Mouse (Mus musculus): Measurements from ENCODE around the gene Snx20.
A peak's percentile ranks its signal among the peaks of the same experiment; 100 is the strongest.
"Not testable (repeated sequence)": the region's sequence is repeated elsewhere in the genome, so short reads cannot be mapped to it uniquely, and the experiment has no call there.

Gene Snx20

GRCm38 (mm10) chr8:88635474-88636397 is at the start of gene Snx20:
Gene Snx20, minus strand, starts transcription at chr8:88636128.
- no peak for DNase-seq (ENCODE audit: low spot score in 2 of 2)

- DNase-seq (ENCODE audit: low spot score in 2 of 2), result no peak
Measured at GRCm38 (mm10) chr8:88683656-88684289, 47.8 kb upstream of the Snx20 start.

DNA sequence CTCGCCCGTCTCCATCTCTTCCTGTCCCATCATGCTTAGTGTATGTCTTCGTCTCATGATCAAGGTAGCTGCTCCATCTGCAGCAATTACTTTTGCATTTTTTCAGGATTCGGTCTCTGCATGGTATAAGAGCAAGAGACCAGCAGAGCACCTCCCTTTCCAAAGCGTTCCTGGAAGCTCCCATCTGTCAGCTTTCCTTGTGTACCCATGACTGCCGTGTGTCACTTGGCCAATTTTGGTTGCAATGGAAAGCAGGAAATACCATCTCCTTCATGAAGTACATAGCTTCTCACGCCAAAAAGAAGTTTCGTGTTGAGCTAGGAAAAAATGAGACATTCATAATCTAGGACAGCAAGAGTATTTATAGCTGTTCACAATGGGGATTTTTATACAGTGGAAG is 45.1 kb upstream of the Snx20 start:
- DNase-seq (ENCODE audit: low spot score in 2 of 2), result no peak

DNA sequence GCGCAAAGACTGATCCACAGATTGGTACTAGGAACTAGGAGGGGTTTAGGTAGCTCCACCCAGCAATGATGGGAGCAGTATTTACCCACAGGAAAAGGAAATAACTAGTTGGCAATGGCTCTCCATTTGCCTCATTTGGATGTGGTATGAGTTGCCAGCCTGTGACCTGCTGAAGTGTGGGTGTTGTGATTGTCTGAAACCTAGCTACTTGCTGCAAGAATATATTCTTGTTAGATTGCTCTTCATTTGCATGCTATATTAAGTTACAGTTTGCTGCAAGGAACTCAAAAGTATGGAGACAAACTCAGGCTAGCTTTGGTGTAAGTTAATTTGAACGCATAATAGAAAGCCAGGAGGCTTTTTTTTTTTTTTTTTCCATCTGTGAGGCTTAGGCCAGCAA is 44.6 kb upstream of the Snx20 start:
- no peak for DNase-seq (ENCODE audit: low spot score in 2 of 2)

DNA sequence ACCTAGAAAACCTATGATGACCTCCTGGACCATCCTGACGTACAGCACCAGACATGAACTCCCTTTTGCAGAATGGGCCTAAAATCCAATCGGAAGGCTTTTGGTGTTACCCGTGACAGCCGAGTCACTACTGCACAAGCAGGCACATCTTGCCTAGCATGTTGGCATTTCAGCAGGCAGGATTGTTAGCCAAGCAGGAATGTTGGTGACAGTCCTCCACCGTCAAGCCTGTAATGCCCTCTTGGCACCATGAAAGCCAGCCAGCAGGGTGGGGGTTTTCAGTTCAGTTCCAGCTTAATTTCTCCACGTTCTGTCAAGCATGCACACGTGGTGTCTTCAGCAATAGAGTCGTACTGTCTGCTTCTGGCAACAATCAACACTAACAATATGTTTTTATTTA is 41.1 kb upstream of the Snx20 start:
- no peak for DNase-seq (ENCODE audit: low spot score in 2 of 2)

DNA sequence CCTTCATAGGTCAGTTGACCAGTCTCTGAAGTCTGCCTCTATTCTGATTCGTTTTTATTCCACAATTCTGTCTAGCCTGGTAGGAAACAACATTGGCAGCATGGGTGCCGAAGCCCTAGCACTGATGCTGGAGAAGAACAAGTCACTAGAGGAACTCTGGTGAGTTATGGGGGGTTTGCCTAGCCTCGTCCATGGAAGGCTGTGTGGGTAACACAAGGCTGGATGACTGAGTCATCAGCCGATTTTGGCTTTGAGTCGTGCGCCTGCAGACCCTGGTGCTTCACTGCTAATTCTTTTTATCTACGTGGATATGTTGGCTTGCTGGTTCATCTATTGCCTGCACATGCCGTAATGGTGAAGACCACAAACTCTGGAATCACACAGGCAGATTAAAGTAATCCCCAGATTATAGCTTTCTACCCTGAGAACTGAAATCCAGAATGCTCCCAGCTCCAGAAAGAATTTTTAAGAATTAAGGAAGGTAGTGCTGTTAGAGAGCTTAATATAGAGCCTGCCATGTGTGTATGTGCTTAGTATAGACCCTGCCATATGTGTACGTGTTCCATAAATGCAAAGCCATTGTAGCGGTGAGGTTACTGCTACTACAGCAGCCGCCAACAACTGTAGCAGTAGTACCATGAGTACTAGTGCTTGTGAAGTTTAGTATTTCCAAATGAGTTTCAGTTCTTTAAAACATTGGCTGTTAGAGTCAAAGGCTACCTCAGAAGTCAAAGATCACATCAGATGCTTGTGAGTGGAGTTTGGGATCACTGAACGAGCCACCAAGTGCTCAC is 39.6 kb upstream of the Snx20 start:
- no peak for DNase-seq (ENCODE audit: low spot score in 2 of 2)

DNA sequence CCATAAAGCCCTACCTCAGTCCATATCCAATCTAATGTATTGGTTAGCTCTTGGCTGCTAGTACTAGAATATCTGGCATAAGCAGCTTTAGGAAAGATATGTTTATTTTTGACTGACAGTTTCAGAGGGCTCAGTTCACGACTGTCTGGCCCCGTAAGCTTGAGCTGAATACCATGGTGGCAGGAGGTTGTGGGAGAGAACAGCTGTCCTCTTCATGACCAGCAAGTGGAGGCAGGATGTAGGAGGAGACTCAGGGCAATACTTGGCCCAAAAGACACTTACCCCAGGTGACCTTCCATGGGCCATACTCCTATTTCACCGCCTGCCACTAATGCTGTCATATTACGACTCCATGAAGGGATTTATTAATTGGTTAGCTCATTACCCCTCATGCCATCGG is 37.9 kb upstream of the Snx20 start:
- DNase-seq (ENCODE audit: low spot score in 2 of 2), result no peak

GRCm38 (mm10) chr8:88671575-88671974 is 35.6 kb upstream of the Snx20 start:
- DNase-seq (ENCODE audit: low spot score in 2 of 2), result no peak

DNA sequence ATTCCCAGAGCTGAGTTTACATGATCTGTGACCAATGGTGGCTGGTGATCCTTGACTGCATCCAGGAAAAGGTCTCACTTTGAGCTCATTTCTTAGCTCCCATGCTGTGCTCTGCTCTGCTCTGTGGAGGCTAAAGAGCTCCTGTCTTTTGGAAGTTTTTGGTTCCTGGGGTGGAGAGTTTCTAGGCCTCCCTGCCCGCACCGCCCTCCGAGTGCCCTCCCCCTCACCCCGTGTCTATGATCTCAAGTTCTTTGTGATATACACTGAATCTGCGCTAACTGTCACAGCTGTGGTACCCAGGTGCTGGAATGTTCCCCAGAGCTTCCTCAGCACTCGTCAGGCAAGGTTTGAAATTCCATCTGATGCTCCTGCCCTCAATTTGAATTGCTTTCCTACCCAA is 34.9 kb upstream of the Snx20 start:
- DNase-seq (ENCODE audit: low spot score in 2 of 2), result no peak

DNA sequence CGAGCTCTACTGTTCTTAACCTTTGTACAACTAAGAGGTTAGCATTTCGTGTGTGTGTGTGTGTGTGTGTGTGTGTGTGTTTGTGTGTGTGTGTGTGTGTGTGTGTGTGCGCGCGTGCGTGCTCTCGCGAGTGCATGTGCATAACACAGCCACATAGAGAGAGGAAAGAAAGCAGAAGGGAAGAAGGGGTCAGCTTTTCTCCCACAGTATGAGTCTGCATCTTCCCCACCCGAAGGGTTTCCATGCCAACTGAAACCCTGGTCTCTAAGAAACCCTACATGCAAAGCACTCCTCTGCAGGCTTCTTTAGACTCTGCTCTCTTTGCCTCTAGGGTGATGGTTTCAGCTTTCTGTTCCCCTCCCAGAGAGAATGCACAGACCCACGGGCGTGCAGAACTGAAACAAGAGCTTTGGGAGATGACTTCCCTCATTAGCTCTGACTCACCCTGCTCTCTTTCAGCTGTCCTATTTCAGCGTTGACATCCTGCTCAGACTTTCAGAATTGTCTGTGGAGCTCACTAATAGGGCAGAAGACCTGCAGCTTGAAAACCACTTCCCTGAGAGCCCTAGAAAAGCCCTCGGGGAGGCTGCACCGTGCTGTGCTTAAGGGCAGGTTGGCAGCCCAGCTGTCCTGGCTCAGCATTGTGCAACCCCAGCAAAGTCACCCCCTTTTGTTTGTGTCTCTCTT is 32.6 kb upstream of the Snx20 start:
- no peak for DNase-seq (ENCODE audit: low spot score in 2 of 2)

DNA sequence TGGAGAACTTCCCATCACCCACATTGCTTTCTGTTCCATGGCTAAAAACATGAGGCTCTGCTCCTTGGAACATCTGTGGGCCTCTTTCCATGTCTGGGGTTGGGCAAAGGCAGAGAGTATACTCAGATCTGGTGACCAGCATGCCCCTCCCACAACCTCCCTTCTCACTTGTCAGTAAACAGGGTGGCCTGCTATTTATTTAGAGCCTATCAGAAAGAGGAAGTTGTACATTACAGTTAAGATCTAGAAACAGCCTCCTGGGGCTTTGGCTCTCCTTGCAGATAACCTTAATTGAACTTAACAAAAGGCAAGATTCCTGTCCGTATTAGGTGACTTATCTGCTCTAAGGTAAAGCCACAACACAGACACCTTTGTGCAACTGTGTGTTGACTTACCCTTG is 30.5 kb upstream of the Snx20 start:
- DNase-seq (ENCODE audit: low spot score in 2 of 2), result peak in 1 of 2 experiments; percentile 27

DNA sequence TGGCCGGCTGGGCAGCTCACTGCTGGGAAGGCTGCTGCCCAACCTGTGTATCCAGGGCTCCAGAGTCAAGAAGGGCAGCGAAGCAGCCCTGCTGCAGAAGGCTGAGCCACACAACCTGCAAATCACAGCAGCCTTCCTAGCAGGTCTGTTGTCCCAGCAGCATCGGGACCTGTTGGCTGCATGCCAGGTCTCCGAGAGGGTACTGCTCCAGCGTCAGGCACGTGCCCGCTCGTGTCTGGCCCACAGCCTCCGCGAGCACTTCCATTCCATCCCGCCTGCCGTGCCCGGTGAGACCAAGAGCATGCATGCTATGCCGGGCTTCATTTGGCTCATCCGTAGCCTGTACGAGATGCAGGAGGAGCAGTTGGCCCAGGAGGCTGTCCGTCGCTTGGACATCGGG is 29.0 kb upstream of the Snx20 start:
- no peak for DNase-seq (ENCODE audit: low spot score in 2 of 2)

- no peak for DNase-seq (ENCODE audit: low spot score in 2 of 2)
Measured at GRCm38 (mm10) chr8:88664121-88664520, 28.2 kb upstream of the Snx20 start.

DNA sequence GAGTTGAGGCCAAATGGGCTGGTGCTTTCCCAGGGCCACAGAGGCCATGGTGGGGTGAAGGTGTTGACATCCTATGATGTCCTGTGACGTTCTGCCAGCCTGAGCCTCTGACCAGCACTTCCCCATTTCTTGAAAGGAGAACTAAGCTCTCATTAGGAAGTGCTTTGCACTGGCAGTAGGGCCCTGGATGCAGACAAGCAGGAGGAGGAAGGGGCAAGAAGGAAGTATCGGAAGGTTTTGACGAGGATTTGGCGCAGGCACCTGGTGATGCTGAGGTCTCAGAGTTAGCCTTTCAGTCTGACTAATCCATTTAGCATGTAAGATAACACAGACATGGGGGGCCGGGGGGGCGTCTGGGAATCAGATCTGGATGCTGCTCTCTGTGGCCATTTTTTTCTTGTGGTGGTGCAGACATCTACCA is 26.5 kb upstream of the Snx20 start:
- DNase-seq (ENCODE audit: low spot score in 2 of 2), result no peak

GRCm38 (mm10) chr8:88659873-88660272 is 23.9 kb upstream of the Snx20 start:
- DNase-seq (ENCODE audit: low spot score in 2 of 2), result no peak

DNA sequence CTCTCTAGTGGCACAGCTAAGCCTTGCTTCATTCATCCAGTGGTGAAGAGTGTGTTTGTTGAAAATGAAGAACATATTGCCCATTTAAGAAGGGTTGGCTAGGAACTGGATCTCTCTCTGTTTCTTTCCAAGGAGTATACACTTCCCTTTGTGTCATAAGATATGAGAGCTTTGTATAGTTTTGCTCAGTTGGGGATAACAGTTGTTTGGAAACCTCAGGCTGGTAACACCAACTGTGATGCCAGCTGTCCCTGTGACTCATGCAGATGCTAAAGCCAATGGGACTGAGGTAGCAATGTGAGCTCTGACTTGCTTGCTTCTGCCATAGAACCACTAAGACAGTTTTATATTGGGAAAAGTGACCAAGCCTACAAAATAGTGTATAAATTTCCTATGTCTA is 19.4 kb upstream of the Snx20 start:
- no peak for DNase-seq (ENCODE audit: low spot score in 2 of 2)

- DNase-seq (ENCODE audit: low spot score in 2 of 2), result not testable (repeated sequence)
Measured at GRCm38 (mm10) chr8:88651122-88651521, 15.2 kb upstream of the Snx20 start.

GRCm38 (mm10) chr8:88650016-88650708 is 14.2 kb upstream of the Snx20 start:
- DNase-seq (ENCODE audit: low spot score in 2 of 2), result no peak

DNA sequence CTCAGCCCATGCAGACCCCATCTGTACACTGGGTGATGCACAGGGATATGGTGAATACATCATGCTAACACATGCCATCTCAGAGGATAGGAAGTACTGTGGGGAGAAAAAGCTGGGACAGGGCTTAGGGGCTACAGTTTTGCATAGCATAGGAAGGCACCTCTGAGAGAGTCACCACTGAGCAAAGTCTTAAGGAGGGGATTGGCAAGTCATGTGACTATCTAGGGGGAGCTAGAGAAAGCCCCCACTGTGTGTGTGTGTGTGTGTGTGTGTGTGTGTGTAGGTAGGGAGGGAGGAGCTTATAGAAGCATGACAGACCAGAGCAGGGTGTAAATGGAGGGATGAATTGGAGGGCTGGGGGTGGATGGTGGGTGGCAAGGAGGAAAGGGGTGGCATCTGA is 12.4 kb upstream of the Snx20 start:
- DNase-seq (ENCODE audit: low spot score in 2 of 2), result no peak

GRCm38 (mm10) chr8:88646837-88647778 is 11.2 kb upstream of the Snx20 start, which contains the start of gene Nod2:
Gene Nod2, plus strand, starts transcription at chr8:88647315.
- DNase-seq (ENCODE audit: low spot score in 2 of 2), result peak; percentile 87 to 88

All from urinary bladder, postnatal 36 days (tissue).